Mouse (Mus musculus) erythroblast, embryonic 14.5 days (primary cell): Measurements from ENCODE around the gene Nfatc3.

Experiments used
- GATA1 ChIP-seq: IDR thresholded peaks from 2 replicates; pipeline ENCODE4 v1.6.1; 2012; ENCODE audit warnings: low read length, inconsistent platforms, mixed read lengths
- TAL1 ChIP-seq: IDR thresholded peaks from 3 replicates; pipeline ENCODE4 v1.6.1; 2012; ENCODE audit warnings: low read length, inconsistent platforms, mixed read lengths

DNA sequence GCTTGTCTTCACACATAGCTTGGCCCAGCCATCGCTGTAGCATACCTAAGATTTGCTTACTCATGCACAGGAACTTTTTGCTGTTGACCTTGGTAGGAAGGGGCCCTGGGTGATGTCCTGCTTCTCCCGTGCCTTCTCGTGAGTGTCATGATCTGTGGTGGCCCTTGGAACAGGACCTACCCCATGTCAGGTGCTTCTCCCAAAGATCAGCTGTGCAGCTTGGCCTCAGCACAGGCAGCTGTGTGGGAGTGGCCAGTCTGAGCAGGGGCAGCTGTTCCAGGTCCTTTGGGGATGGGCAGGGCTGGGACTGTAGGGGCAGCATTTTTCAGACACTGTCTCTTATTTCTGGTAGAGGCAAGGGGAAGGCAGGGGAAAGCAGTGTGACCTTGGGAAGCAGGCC is 14.5 kb upstream of the Nfatc3 start:
- TF ChIP-seq GATA1 (no peak), TAL1 (no peak)
